ENCODE assay signal across 18 mouse cellular contexts in the genomic region with DNA sequence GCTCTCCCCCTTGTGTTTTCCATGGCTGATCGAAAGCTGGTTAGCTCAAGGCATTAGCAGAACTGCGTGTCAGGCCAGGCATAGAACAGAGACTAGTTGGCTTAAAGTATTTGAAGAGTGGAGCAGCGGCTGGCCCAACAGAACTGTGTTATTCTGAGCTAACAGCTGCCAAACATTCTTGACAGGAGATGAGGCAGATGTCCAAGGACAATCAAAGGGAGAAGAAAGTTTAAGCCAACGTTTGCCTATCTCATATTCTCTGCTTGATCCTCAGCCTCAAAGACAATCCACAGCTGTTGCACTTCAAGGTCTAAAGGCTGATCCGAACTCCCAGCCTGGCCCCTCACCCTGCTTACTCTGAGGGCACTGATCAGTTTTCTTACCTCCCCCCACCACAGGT.
DNase-seq lines count a peak whose midpoint lies in the region; ATAC-seq lines count a peak whose summit lies in the region.
"Had no signal": no experiment of that assay in that cellular context is flagged by ENCODE, and none has a peak within 500 bp of the region (broad histone marks: within the 10 kb centered on the region; RNA-seq: fewer than 3 reads in every experiment).

No protein-coding gene starts in this region.

- no peaks in the 10 kb centered on the region for H3K27me3 ChIP-seq in intestine, embryonic 14.5 days (replicated peaks; ENCODE audit: control insufficient read depth, insufficient read depth, low read length)
- H3K27me3 ChIP-seq in intestine, embryonic 15.5 days (replicated peaks), result no peaks in the 10 kb centered on the region
- H3K27me3 ChIP-seq in embryonic facial prominence, embryonic 15.5 days, result no peaks in the 10 kb centered on the region
- H3K27me3 ChIP-seq: heart, embryonic 13.5 days; liver, embryonic 15.5 days had no signal

- no peak for ATAC-seq in intestine, embryonic 14.5 days (replicated peaks; ENCODE audit: low FRiP score, low TSS enrichment, low read depth)
- ATAC-seq in intestine, embryonic 15.5 days, result no peak
- ATAC-seq in embryonic facial prominence, embryonic 15.5 days (ENCODE audit: insufficient number of reproducible peaks, low FRiP score, low TSS enrichment, low read depth), result peak; percentile 60; the same call in 1 of the 2 replicates
- ATAC-seq: forebrain, embryonic 16.5 days had no signal

- DNase-seq in intestine, embryonic 14.5 days (ENCODE audit: low spot score), result peak; percentile 42
- DNase-seq in adipocyte (ENCODE audit: low spot score), result peak; percentile 23
- peak; percentile 19 for DNase-seq in lung, postnatal 14 days
- no peak for DNase-seq in thymus, adult 18-20 months
- no peak for DNase-seq in cerebellum, adult 18-20 months
- DNase-seq: adrenal gland, adult 2 months; cerebellum, adult 8-10 months; gastrocnemius, postnatal 25 days; kidney, adult 8-10 months; kidney, postnatal 36 days; midbrain, embryonic 14.5 days; thymus, postnatal 25 days had no signal

- no peaks in the 10 kb centered on the region; the same call in 1 of the 2 replicates for H3K9me3 ChIP-seq in intestine, embryonic 14.5 days (ENCODE audit: control insufficient read depth, low read length)
- H3K9me3 ChIP-seq in intestine, embryonic 15.5 days, result no peaks in the 10 kb centered on the region
- no peaks in the 10 kb centered on the region for H3K9me3 ChIP-seq in embryonic facial prominence, embryonic 15.5 days (replicated peaks)
- H3K9me3 ChIP-seq: heart, embryonic 13.5 days; hindbrain, embryonic 10.5 days; liver, embryonic 15.5 days had no signal

- no peak overlapping the region for H3K27ac ChIP-seq in intestine, embryonic 14.5 days (ENCODE audit: low read depth)
- H3K27ac ChIP-seq in intestine, embryonic 15.5 days, result no peak overlapping the region
- no peak overlapping the region for H3K27ac ChIP-seq in embryonic facial prominence, embryonic 15.5 days (replicated peaks)
- H3K27ac ChIP-seq: heart, embryonic 13.5 days; hindbrain, embryonic 10.5 days; liver, embryonic 15.5 days had no signal

- H3K36me3 ChIP-seq in intestine, embryonic 14.5 days (ENCODE audit: control insufficient read depth, insufficient read depth, low read length), result no peaks in the 10 kb centered on the region
- H3K36me3 ChIP-seq in intestine, embryonic 15.5 days, result no peaks in the 10 kb centered on the region
- no peaks in the 10 kb centered on the region for H3K36me3 ChIP-seq in embryonic facial prominence, embryonic 15.5 days
- H3K36me3 ChIP-seq: heart, embryonic 13.5 days; hindbrain, embryonic 10.5 days; liver, embryonic 15.5 days had no signal

- 61% methylated on average over 5 of the region's 5 CpGs for WGBS in intestine, embryonic 14.5 days
- WGBS in intestine, embryonic 15.5 days, result 48% methylated on average over 5 of the region's 5 CpGs
- 60% methylated on average over 5 of the region's 5 CpGs for WGBS in embryonic facial prominence, embryonic 15.5 days

- no peak overlapping the region for H3K4me2 ChIP-seq in intestine, embryonic 14.5 days (ENCODE audit: low read length)
- no peak overlapping the region for H3K4me2 ChIP-seq in intestine, embryonic 15.5 days (replicated peaks)
- H3K4me2 ChIP-seq in embryonic facial prominence, embryonic 15.5 days (replicated peaks), result no peak overlapping the region
- H3K4me2 ChIP-seq: heart, embryonic 13.5 days; liver, embryonic 15.5 days had no signal

- no peak overlapping the region for H3K4me3 ChIP-seq in intestine, embryonic 14.5 days (ENCODE audit: low read depth, low read length)
- no peak overlapping the region for H3K4me3 ChIP-seq in intestine, embryonic 15.5 days (replicated peaks)
- H3K4me3 ChIP-seq in embryonic facial prominence, embryonic 15.5 days (replicated peaks), result no peak overlapping the region
- H3K4me3 ChIP-seq: heart, embryonic 13.5 days; hindbrain, embryonic 10.5 days; liver, embryonic 15.5 days had no signal

- H3K9ac ChIP-seq in intestine, embryonic 14.5 days (ENCODE audit: low read length), result no peak overlapping the region
- H3K9ac ChIP-seq in intestine, embryonic 15.5 days, result no peak overlapping the region
- H3K9ac ChIP-seq in embryonic facial prominence, embryonic 15.5 days, result no peak overlapping the region
- H3K9ac ChIP-seq: heart, embryonic 13.5 days; liver, embryonic 15.5 days had no signal

- H3K4me1 ChIP-seq in intestine, embryonic 14.5 days (replicated peaks; ENCODE audit: control insufficient read depth, insufficient read depth, low read length), result no peaks in the 10 kb centered on the region
- no peaks in the 10 kb centered on the region for H3K4me1 ChIP-seq in intestine, embryonic 15.5 days (replicated peaks)
- H3K4me1 ChIP-seq in embryonic facial prominence, embryonic 15.5 days, result no peaks in the 10 kb centered on the region
- H3K4me1 ChIP-seq: hindbrain, embryonic 10.5 days; liver, embryonic 15.5 days had no signal

Comparison
In these comparisons a context has a peak if more than half of its experiments do, and no peak if none do; other contexts are left out.
1. DNase-seq: peak in intestine, embryonic 14.5 days (single experiment), adipocyte (single experiment) and lung, postnatal 14 days (single experiment); none in thymus, adult 18-20 months (0 of 2) and cerebellum, adult 18-20 months (0 of 2).